Mouse (Mus musculus): ENCODE results near the gene Asic2. TPM values are rescaled to one million over a fixed set of nuclear protein-coding genes. Genes with fewer than 3 reads are reported as not detected.

Asic2 gene
- polyA plus RNA-seq, 1 experiment from 2014 or later, result 0.28 TPM

GRCm38 (mm10) chr11:81083822-81084221 is 884.4 kb downstream of the Asic2 start:
- no peak for TF ChIP-seq CTCF (IDR thresholded peaks at IDR 0.05; ENCODE audit: low read depth)
- peak; percentile 59 for DNase-seq
- WGBS, result 51% methylated on average over 4 of the region's 4 CpGs
- ATAC-seq (ENCODE audit: insufficient read depth), result peak; percentile 75
- no peaks in the 10 kb centered on the region for H3K9me3 ChIP-seq (ENCODE audit: low read depth, low read length)
- H3K4me3 ChIP-seq (ENCODE audit: low read depth, low read length), result no peak overlapping the region
- H3K4me1 ChIP-seq (ENCODE audit: insufficient read depth), result 0 out of 2 replicates have a peak, but pooled peaks cover 2% of the 10 kb centered on the region
- no peaks in the 10 kb centered on the region for H3K27me3 ChIP-seq (ENCODE audit: insufficient read depth, low read length)
- no peak overlapping the region for H3K27ac ChIP-seq (ENCODE audit: low read depth)
- H3K4me2 ChIP-seq, result no peak overlapping the region
- no peak overlapping the region for H3K9ac ChIP-seq
- H3K36me3 ChIP-seq (ENCODE audit: insufficient read depth), result no peaks in the 10 kb centered on the region

GRCm38 (mm10) chr11:81080076-81080805 is 888.0 kb downstream of the Asic2 start:
- Histone ChIP-seq H3K4me2 (no peak overlapping the region), H3K36me3 (ENCODE audit: insufficient read depth) (no peaks in the 10 kb centered on the region), H3K4me3 (ENCODE audit: low read depth, low read length) (no peak overlapping the region), H3K27me3 (ENCODE audit: insufficient read depth, low read length) (no peaks in the 10 kb centered on the region), H3K9me3 (ENCODE audit: low read depth, low read length) (no peaks in the 10 kb centered on the region), H3K27ac (ENCODE audit: low read depth) (no peak overlapping the region), H3K9ac (no peak overlapping the region), H3K4me1 (ENCODE audit: insufficient read depth) (0 out of 2 replicates have a peak, but pooled peaks cover 2% of the 10 kb centered on the region)
- ATAC-seq (ENCODE audit: insufficient read depth) (no peak), DNase-seq (peak; percentile 31)
- 35% methylated on average over 11 of the region's 11 CpGs for WGBS
- TF ChIP-seq CTCF (IDR thresholded peaks at IDR 0.05; ENCODE audit: low read depth), result no peak

GRCm38 (mm10) chr11:81079237-81079636 is 889.0 kb downstream of the Asic2 start:
- no peaks in the 10 kb centered on the region for H3K27me3 ChIP-seq (ENCODE audit: insufficient read depth, low read length)
- H3K4me1 ChIP-seq (ENCODE audit: insufficient read depth), result 0 out of 2 replicates have a peak, but pooled peaks cover 2% of the 10 kb centered on the region
- no peak overlapping the region for H3K4me3 ChIP-seq (ENCODE audit: low read depth, low read length)
- no peak for TF ChIP-seq CTCF (IDR thresholded peaks at IDR 0.05; ENCODE audit: low read depth)
- ATAC-seq (ENCODE audit: insufficient read depth), result no peak
- H3K9me3 ChIP-seq (ENCODE audit: low read depth, low read length), result no peaks in the 10 kb centered on the region
- no peak overlapping the region for H3K9ac ChIP-seq
- 42% methylated on average over 3 of the region's 3 CpGs for WGBS
- no peak overlapping the region for H3K4me2 ChIP-seq
- H3K27ac ChIP-seq (ENCODE audit: low read depth), result no peak overlapping the region
- peak; percentile 19 for DNase-seq
- H3K36me3 ChIP-seq (ENCODE audit: insufficient read depth), result no peaks in the 10 kb centered on the region

- H3K36me3 ChIP-seq (ENCODE audit: insufficient read depth), result no peaks in the 10 kb centered on the region
- H3K4me3 ChIP-seq (ENCODE audit: low read depth, low read length), result no peak overlapping the region
- no peaks in the 10 kb centered on the region for H3K27me3 ChIP-seq (ENCODE audit: insufficient read depth, low read length)
- H3K4me2 ChIP-seq, result no peak overlapping the region
- TF ChIP-seq CTCF (IDR thresholded peaks at IDR 0.05; ENCODE audit: low read depth), result no peak
- WGBS, result 89% methylated on average over 4 of the region's 4 CpGs
- H3K9ac ChIP-seq, result no peak overlapping the region
- no peaks in the 10 kb centered on the region for H3K4me1 ChIP-seq (ENCODE audit: insufficient read depth)
- no peaks in the 10 kb centered on the region for H3K9me3 ChIP-seq (ENCODE audit: low read depth, low read length)
- DNase-seq, result no peak
- ATAC-seq (ENCODE audit: insufficient read depth), result no peak
- H3K27ac ChIP-seq (ENCODE audit: low read depth), result no peak overlapping the region
These were observed 896.4 kb downstream of the Asic2 start for GRCm38 (mm10) chr11:81071836-81072235.

DNA sequence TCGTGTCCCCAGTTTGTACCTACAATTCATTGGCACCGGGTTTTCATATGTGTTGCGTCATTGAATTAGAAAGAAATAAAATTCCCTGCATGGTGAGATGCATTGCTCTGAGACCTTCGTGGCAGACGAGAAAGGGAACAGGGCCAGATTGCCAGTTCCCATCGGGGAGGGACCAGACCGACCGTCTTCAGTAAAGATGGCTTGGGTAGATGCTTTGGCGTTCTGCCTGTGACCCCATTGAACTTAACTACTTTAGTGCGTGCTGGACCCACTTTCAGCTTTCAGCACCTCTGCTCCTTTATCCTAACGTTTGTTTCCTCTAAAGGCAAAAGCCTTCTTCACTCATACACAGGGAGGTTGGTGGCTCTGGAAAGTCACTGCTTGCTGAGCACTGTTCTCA is 902.9 kb downstream of the Asic2 start:
- no peak for ATAC-seq (ENCODE audit: insufficient read depth)
- Histone ChIP-seq H3K9ac (no peak overlapping the region), H3K27ac (ENCODE audit: low read depth) (no peak overlapping the region), H3K4me2 (no peak overlapping the region), H3K36me3 (ENCODE audit: insufficient read depth) (no peaks in the 10 kb centered on the region), H3K4me1 (ENCODE audit: insufficient read depth) (no peaks in the 10 kb centered on the region), H3K27me3 (ENCODE audit: insufficient read depth, low read length) (no peaks in the 10 kb centered on the region), H3K4me3 (ENCODE audit: low read depth, low read length) (no peak overlapping the region), H3K9me3 (ENCODE audit: low read depth, low read length) (no peaks in the 10 kb centered on the region)
- WGBS, result 65% methylated on average over 11 of the region's 11 CpGs
- TF ChIP-seq CTCF (IDR thresholded peaks at IDR 0.05; ENCODE audit: low read depth), result no peak
- DNase-seq, result no peak

GRCm38 (mm10) chr11:81064006-81064405 is 904.3 kb downstream of the Asic2 start:
- ATAC-seq (ENCODE audit: insufficient read depth) (no peak), DNase-seq (no peak)
- Histone ChIP-seq H3K4me1 (ENCODE audit: insufficient read depth) (no peaks in the 10 kb centered on the region), H3K27me3 (ENCODE audit: insufficient read depth, low read length) (no peaks in the 10 kb centered on the region), H3K4me2 (no peak overlapping the region), H3K9ac (no peak overlapping the region), H3K9me3 (ENCODE audit: low read depth, low read length) (no peaks in the 10 kb centered on the region), H3K4me3 (ENCODE audit: low read depth, low read length) (no peak overlapping the region), H3K36me3 (ENCODE audit: insufficient read depth) (no peaks in the 10 kb centered on the region), H3K27ac (ENCODE audit: low read depth) (no peak overlapping the region)
- 71% methylated on average over 2 of the region's 2 CpGs for WGBS
- no peak for TF ChIP-seq CTCF (IDR thresholded peaks at IDR 0.05; ENCODE audit: low read depth)

- WGBS, result 68% methylated on average over 2 of the region's 2 CpGs
- Histone ChIP-seq H3K36me3 (ENCODE audit: insufficient read depth) (no peaks in the 10 kb centered on the region), H3K27me3 (ENCODE audit: insufficient read depth, low read length) (no peaks in the 10 kb centered on the region), H3K4me3 (ENCODE audit: low read depth, low read length) (no peak overlapping the region), H3K9me3 (ENCODE audit: low read depth, low read length) (no peaks in the 10 kb centered on the region), H3K4me2 (no peak overlapping the region), H3K9ac (no peak overlapping the region), H3K4me1 (ENCODE audit: insufficient read depth) (no peaks in the 10 kb centered on the region), H3K27ac (ENCODE audit: low read depth) (no peak overlapping the region)
- DNase-seq (no peak), ATAC-seq (ENCODE audit: insufficient read depth) (no peak)
- no peak for TF ChIP-seq CTCF (IDR thresholded peaks at IDR 0.05; ENCODE audit: low read depth)
These were observed 908.2 kb downstream of the Asic2 start for GRCm38 (mm10) chr11:81060077-81060476.
